Comparison of ENCODE assay signal across 10 mouse cellular contexts in genomic region chr5:143299686-143300085, GRCm38 (mm10). TPM values are rescaled to one million over a fixed set of nuclear protein-coding genes. Genes with fewer than 3 reads are reported as not detected.
DNase-seq lines count a peak whose midpoint lies in the region; ATAC-seq and TF ChIP-seq lines count a peak whose summit lies in the region.
"Had no signal": no experiment of that assay in that cellular context is flagged by ENCODE, and none has a peak within 500 bp of the region (broad histone marks: within the 10 kb centered on the region; RNA-seq: fewer than 3 reads in every experiment).

No protein-coding gene starts in this region.

- H3K4me1 ChIP-seq in forebrain, embryonic 14.5 days (ENCODE audit: control insufficient read depth, insufficient read depth, low read length) = no peaks in the 10 kb centered on the region
- no peaks in the 10 kb centered on the region for H3K4me1 ChIP-seq in forebrain, embryonic 15.5 days
- H3K4me1 ChIP-seq in midbrain, postnatal 0 days (ENCODE audit: insufficient read depth, low read length) = no peaks in the 10 kb centered on the region
- no peaks in the 10 kb centered on the region; the same call in 1 of the 2 replicates for H3K4me1 ChIP-seq in midbrain, embryonic 15.5 days
- H3K4me1 ChIP-seq in bone marrow macrophage, adult 2 months (ENCODE audit: control insufficient read depth, insufficient read depth, low read length) = no peaks in the 10 kb centered on the region

- peaks cover 62% of the 10 kb centered on the region for H3K36me3 ChIP-seq in forebrain, embryonic 14.5 days (ENCODE audit: control insufficient read depth, insufficient read depth, low read length)
- peaks cover 41% of the 10 kb centered on the region for H3K36me3 ChIP-seq in forebrain, embryonic 15.5 days
- peaks cover 35% of the 10 kb centered on the region for H3K36me3 ChIP-seq in midbrain, postnatal 0 days (ENCODE audit: insufficient read depth, low read length)
- H3K36me3 ChIP-seq in midbrain, embryonic 15.5 days (replicated peaks) = peaks cover 22% of the 10 kb centered on the region

- 92% methylated on average over 4 of the region's 4 CpGs for WGBS in forebrain, embryonic 14.5 days
- WGBS in forebrain, embryonic 15.5 days = 92% methylated on average over 4 of the region's 4 CpGs
- whole genome bisulfite sequencing in midbrain, postnatal 0 days = 90% methylated on average over 4 of the region's 4 CpGs
- 91% methylated on average over 4 of the region's 4 CpGs for WGBS in midbrain, embryonic 15.5 days

- H3K9ac ChIP-seq in forebrain, embryonic 14.5 days (ENCODE audit: low read length) = no peak overlapping the region
- H3K9ac ChIP-seq in forebrain, embryonic 15.5 days (replicated peaks) = no peak overlapping the region
- H3K9ac ChIP-seq in midbrain, postnatal 0 days (replicated peaks; ENCODE audit: low read length, poor library complexity, severe bottlenecking) = no peak overlapping the region
- no peak overlapping the region for H3K9ac ChIP-seq in midbrain, embryonic 15.5 days

- no peaks in the 10 kb centered on the region for H3K9me3 ChIP-seq in forebrain, embryonic 14.5 days (replicated peaks; ENCODE audit: control insufficient read depth, low read length)
- no peaks in the 10 kb centered on the region for H3K9me3 ChIP-seq in forebrain, embryonic 15.5 days
- no peaks in the 10 kb centered on the region for H3K9me3 ChIP-seq in midbrain, postnatal 0 days (ENCODE audit: low read length)
- no peaks in the 10 kb centered on the region for H3K9me3 ChIP-seq in midbrain, embryonic 15.5 days

- TF ChIP-seq CTCF in midbrain, postnatal 0 days (IDR thresholded peaks at IDR 0.05) = peak; percentile 83
- peak; percentile 60 for TF ChIP-seq CTCF in bone marrow macrophage, adult 2 months (IDR thresholded peaks at IDR 0.05; ENCODE audit: low read depth, low read length)

- 0 out of 2 replicates have a peak, but pooled peaks cover under 1% of the 10 kb centered on the region for H3K27me3 ChIP-seq in forebrain, embryonic 14.5 days (replicated peaks; ENCODE audit: control insufficient read depth, insufficient read depth, low read length)
- H3K27me3 ChIP-seq in forebrain, embryonic 15.5 days = peaks cover under 1% of the 10 kb centered on the region; the same call in 1 of the 2 replicates
- no peaks in the 10 kb centered on the region for H3K27me3 ChIP-seq in midbrain, postnatal 0 days (ENCODE audit: insufficient read depth, low read length)
- no peaks in the 10 kb centered on the region; the same call in 1 of the 2 replicates for H3K27me3 ChIP-seq in midbrain, embryonic 15.5 days (replicated peaks)

- H3K27ac ChIP-seq in forebrain, embryonic 14.5 days (ENCODE audit: low read depth, low read length) = no peak overlapping the region
- no peak overlapping the region for H3K27ac ChIP-seq in forebrain, embryonic 15.5 days (replicated peaks)
- no peak overlapping the region for H3K27ac ChIP-seq in midbrain, postnatal 0 days (ENCODE audit: low read depth, low read length)
- H3K27ac ChIP-seq in midbrain, embryonic 15.5 days = no peak overlapping the region
- no peak overlapping the region for H3K27ac ChIP-seq in bone marrow macrophage, adult 2 months (ENCODE audit: insufficient read depth, low read depth, low read length)
- H3K27ac ChIP-seq: macrophage had no signal

- peak; percentile 36 for DNase-seq in forebrain, embryonic 14.5 days (ENCODE audit: low spot score)
- DNase-seq in midbrain, postnatal 0 days (ENCODE audit: low spot score) = peak; percentile 44
- peak; percentile 73 for DNase-seq in kidney, adult 9 months
- DNase-seq in yolk sac, embryonic 10.5 days (ENCODE audit: low spot score) = peak; percentile 25

- H3K4me2 ChIP-seq in forebrain, embryonic 14.5 days (ENCODE audit: low read length) = no peak overlapping the region
- H3K4me2 ChIP-seq in forebrain, embryonic 15.5 days (replicated peaks) = no peak overlapping the region
- H3K4me2 ChIP-seq in midbrain, postnatal 0 days (ENCODE audit: low read depth, low read length, poor library complexity, severe bottlenecking) = no peak overlapping the region
- H3K4me2 ChIP-seq in midbrain, embryonic 15.5 days = no peak overlapping the region

- TF ChIP-seq POLR2A in bone marrow macrophage, adult 2 months (IDR thresholded peaks at IDR 0.05; ENCODE audit: borderline replicate concordance, low read depth, low read length) = no peak

- ATAC-seq in forebrain, embryonic 14.5 days = no peak
- ATAC-seq in forebrain, embryonic 15.5 days (replicated peaks) = no peak
- no peak for ATAC-seq in midbrain, postnatal 0 days (ENCODE audit: low FRiP score)
- ATAC-seq in midbrain, embryonic 15.5 days (replicated peaks) = no peak
- peak; percentile 66 for ATAC-seq in megakaryocyte, adult 5-6 weeks (ENCODE audit: poor library complexity, severe bottlenecking)

- H3K4me3 ChIP-seq in forebrain, embryonic 14.5 days (ENCODE audit: low read depth, low read length) = no peak overlapping the region
- no peak overlapping the region for H3K4me3 ChIP-seq in forebrain, embryonic 15.5 days
- no peak overlapping the region for H3K4me3 ChIP-seq in midbrain, postnatal 0 days (ENCODE audit: low read depth, low read length)
- no peak overlapping the region for H3K4me3 ChIP-seq in midbrain, embryonic 15.5 days
- H3K4me3 ChIP-seq in bone marrow macrophage, adult 2 months (ENCODE audit: insufficient read depth, low read length) = no peak overlapping the region

RNA-seq across cellular contexts. Expression of gene Zfp853, which starts 6.3 kb away (rescaled TPM):
- 0.07 TPM in 1 of 2 replicates, not detected in the other for polyA plus RNA-seq in forebrain, embryonic 14.5 days (2014; fragmentation: Nextera tagmentation; extraction: Ambion mirVana)
- polyA plus RNA-seq in forebrain, embryonic 15.5 days (2015; fragmentation: Nextera tagmentation; extraction: Ambion mirVana) = 0.08 TPM in 1 of 2 replicates, not detected in the other
- 27.5 and 31.3 TPM in 2 replicates for total RNA-seq in midbrain, postnatal 0 days (2014; rRNA removed)
- polyA plus RNA-seq in midbrain, postnatal 0 days (2015; fragmentation: Nextera tagmentation; extraction: Ambion mirVana) = 0.62 and 0.81 TPM in 2 replicates
- 0.19 and 0.34 TPM in 2 replicates for polyA plus RNA-seq in midbrain, embryonic 15.5 days (2015; fragmentation: Nextera tagmentation; extraction: Ambion mirVana)
- polyA plus RNA-seq in bone marrow macrophage, adult 2 months (2012; ENCODE audit: insufficient read depth, insufficient read length, missing spikeins) = not detected in 2 replicates
- total RNA-seq in megakaryocyte, adult 5-6 weeks (2015) = 0.09 TPM in 1 of 2 replicates, not detected in the other
- not detected in 2 replicates for total RNA-seq in megakaryocyte, adult 5-6 weeks (2017)
- polyA plus RNA-seq: heart, embryonic 14.5 days; macrophage had no signal

RNA-seq across cellular contexts. Expression of gene E130309D02Rik, which starts 15.5 kb away (rescaled TPM):
- 32.3 and 39.3 TPM in 2 replicates for polyA plus RNA-seq in forebrain, embryonic 14.5 days (2014; fragmentation: Nextera tagmentation; extraction: Ambion mirVana)
- polyA plus RNA-seq in forebrain, embryonic 15.5 days (2015; fragmentation: Nextera tagmentation; extraction: Ambion mirVana) = 47.9 and 50.4 TPM in 2 replicates
- 28.9 and 34.0 TPM in 2 replicates for total RNA-seq in midbrain, postnatal 0 days (2014; rRNA removed)
- 18.3 and 19.6 TPM in 2 replicates for polyA plus RNA-seq in midbrain, postnatal 0 days (2015; fragmentation: Nextera tagmentation; extraction: Ambion mirVana)
- 32.2 and 33.5 TPM in 2 replicates for polyA plus RNA-seq in midbrain, embryonic 15.5 days (2015; fragmentation: Nextera tagmentation; extraction: Ambion mirVana)
- 11.2 and 14.3 TPM in 2 replicates for polyA plus RNA-seq in bone marrow macrophage, adult 2 months (2012; ENCODE audit: insufficient read depth, insufficient read length, missing spikeins)
- total RNA-seq in megakaryocyte, adult 5-6 weeks (2015) = 22.4 TPM in 2 replicates
- 10.2 and 13.7 TPM in 2 replicates for total RNA-seq in megakaryocyte, adult 5-6 weeks (2017)

RNA-seq across cellular contexts. Expression of gene Zdhhc4, which starts 29.4 kb away (rescaled TPM):
- 68.3 and 71.5 TPM in 2 replicates for polyA plus RNA-seq in forebrain, embryonic 14.5 days (2014; fragmentation: Nextera tagmentation; extraction: Ambion mirVana)
- polyA plus RNA-seq in forebrain, embryonic 15.5 days (2015; fragmentation: Nextera tagmentation; extraction: Ambion mirVana) = 73.5 and 75.0 TPM in 2 replicates
- total RNA-seq in midbrain, postnatal 0 days (2014; rRNA removed) = 70.8 and 93.0 TPM in 2 replicates
- 94.5 and 96.9 TPM in 2 replicates for polyA plus RNA-seq in midbrain, postnatal 0 days (2015; fragmentation: Nextera tagmentation; extraction: Ambion mirVana)
- polyA plus RNA-seq in midbrain, embryonic 15.5 days (2015; fragmentation: Nextera tagmentation; extraction: Ambion mirVana) = 73.5 and 79.0 TPM in 2 replicates
- polyA plus RNA-seq in bone marrow macrophage, adult 2 months (2012; ENCODE audit: insufficient read depth, insufficient read length, missing spikeins) = 36.2 and 45.4 TPM in 2 replicates
- 48.5 and 55.0 TPM in 2 replicates for total RNA-seq in megakaryocyte, adult 5-6 weeks (2015)
- total RNA-seq in megakaryocyte, adult 5-6 weeks (2017) = 22.3 and 24.6 TPM in 2 replicates

RNA-seq across cellular contexts. Expression of gene Zfp316, which starts 29.9 kb away (rescaled TPM):
- 3.3 and 3.7 TPM in 2 replicates for polyA plus RNA-seq in forebrain, embryonic 14.5 days (2014; fragmentation: Nextera tagmentation; extraction: Ambion mirVana)
- 12.7 and 13.6 TPM in 2 replicates for polyA plus RNA-seq in forebrain, embryonic 15.5 days (2015; fragmentation: Nextera tagmentation; extraction: Ambion mirVana)
- total RNA-seq in midbrain, postnatal 0 days (2014; rRNA removed) = 32.1 and 36.0 TPM in 2 replicates
- polyA plus RNA-seq in midbrain, postnatal 0 days (2015; fragmentation: Nextera tagmentation; extraction: Ambion mirVana) = 6.2 and 6.8 TPM in 2 replicates
- 14.0 and 15.0 TPM in 2 replicates for polyA plus RNA-seq in midbrain, embryonic 15.5 days (2015; fragmentation: Nextera tagmentation; extraction: Ambion mirVana)
- polyA plus RNA-seq in bone marrow macrophage, adult 2 months (2012; ENCODE audit: insufficient read depth, insufficient read length, missing spikeins) = 1.7 and 2.9 TPM in 2 replicates
- total RNA-seq in megakaryocyte, adult 5-6 weeks (2015) = 0.32 and 0.47 TPM in 2 replicates
- total RNA-seq in megakaryocyte, adult 5-6 weeks (2017) = 1.2 and 1.4 TPM in 2 replicates

RNA-seq across cellular contexts. Expression of gene Grid2ip, which starts 57.5 kb away (rescaled TPM):
- 0.18 and 0.77 TPM in 2 replicates for polyA plus RNA-seq in forebrain, embryonic 14.5 days (2014; fragmentation: Nextera tagmentation; extraction: Ambion mirVana)
- 0.42 and 0.88 TPM in 2 replicates for polyA plus RNA-seq in forebrain, embryonic 15.5 days (2015; fragmentation: Nextera tagmentation; extraction: Ambion mirVana)
- total RNA-seq in midbrain, postnatal 0 days (2014; rRNA removed) = 2.3 and 2.8 TPM in 2 replicates
- polyA plus RNA-seq in midbrain, postnatal 0 days (2015; fragmentation: Nextera tagmentation; extraction: Ambion mirVana) = 0.33 and 0.60 TPM in 2 replicates
- polyA plus RNA-seq in midbrain, embryonic 15.5 days (2015; fragmentation: Nextera tagmentation; extraction: Ambion mirVana) = 0.33 and 0.44 TPM in 2 replicates
- not detected in 2 replicates for polyA plus RNA-seq in bone marrow macrophage, adult 2 months (2012; ENCODE audit: insufficient read depth, insufficient read length, missing spikeins)
- not detected in 2 replicates for total RNA-seq in megakaryocyte, adult 5-6 weeks (2015)
- total RNA-seq in megakaryocyte, adult 5-6 weeks (2017) = not detected in 2 replicates
- polyA plus RNA-seq: macrophage had no signal
